ENCODE assay signal across 27 mouse cellular contexts in the genomic region with DNA sequence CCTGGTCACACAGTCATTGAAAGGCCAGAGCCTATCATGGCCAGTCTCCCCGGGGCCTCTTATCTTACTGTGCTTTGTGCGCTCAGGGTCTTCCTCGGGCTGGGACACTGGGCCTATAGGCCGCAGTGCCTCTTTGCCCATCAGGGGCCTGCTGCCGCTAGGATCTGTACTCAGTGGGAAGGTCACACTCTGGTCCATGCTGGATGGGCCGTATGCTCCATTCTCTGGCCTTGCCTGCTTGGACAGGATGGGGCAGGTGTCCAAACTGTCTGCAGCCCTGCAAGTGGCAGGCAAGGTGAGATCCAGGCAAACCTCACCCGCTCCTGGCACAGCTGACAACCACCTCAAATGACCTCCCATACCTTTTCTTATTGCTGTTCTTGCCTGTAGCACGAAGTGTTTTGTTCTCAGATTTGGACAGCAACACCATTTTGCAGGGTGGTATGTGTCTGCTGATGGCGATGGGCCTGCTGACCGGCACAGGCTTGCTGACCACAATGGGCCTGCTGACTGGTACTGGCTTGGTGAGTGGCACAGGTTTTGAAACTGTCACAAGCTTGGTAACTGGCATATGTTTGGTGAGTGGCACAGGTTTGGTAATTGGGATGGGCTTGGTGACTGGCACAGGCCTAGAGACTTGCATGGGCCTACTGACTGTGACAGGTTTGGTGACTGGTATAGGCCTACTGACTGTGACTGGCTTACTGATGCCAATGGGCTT. TPM values are rescaled to one million over a fixed set of nuclear protein-coding genes. Genes with fewer than 3 reads are reported as not detected.
A peak's percentile ranks its signal among the peaks of the same experiment; 100 is the strongest.
DNase-seq lines count a peak whose midpoint lies in the region; ATAC-seq and TF ChIP-seq lines count a peak whose summit lies in the region.
"Had no signal": no experiment of that assay in that cellular context is flagged by ENCODE, and none has a peak within 500 bp of the region (broad histone marks: within the 10 kb centered on the region; RNA-seq: fewer than 3 reads in every experiment).

No protein-coding gene starts in this region.

- peaks cover 9% of the 10 kb centered on the region; the same call in 1 of the 2 replicates for H3K4me1 ChIP-seq in intestine, embryonic 14.5 days (replicated peaks; ENCODE audit: control insufficient read depth, insufficient read depth, low read length)
- peaks cover 5% of the 10 kb centered on the region; the same call in 1 of the 2 replicates for H3K4me1 ChIP-seq in intestine, postnatal 0 days (replicated peaks; ENCODE audit: control insufficient read depth, insufficient read depth, low read length)

- H3K4me2 ChIP-seq in intestine, embryonic 14.5 days (ENCODE audit: low read length) = no peak overlapping the region
- no peak overlapping the region for H3K4me2 ChIP-seq in intestine, postnatal 0 days (replicated peaks; ENCODE audit: low read depth)
- H3K4me2 ChIP-seq: embryonic facial prominence, embryonic 15.5 days; forebrain, embryonic 15.5 days; heart, embryonic 15.5 days; hindbrain, embryonic 14.5 days; liver, embryonic 13.5 days; midbrain, embryonic 12.5 days had no signal

- WGBS in intestine, embryonic 14.5 days = 94% methylated on average over 10 of the region's 10 CpGs
- 93% methylated on average over 10 of the region's 10 CpGs for WGBS in intestine, postnatal 0 days

- H3K4me3 ChIP-seq in intestine, embryonic 14.5 days (ENCODE audit: low read depth, low read length) = no peak overlapping the region
- H3K4me3 ChIP-seq in intestine, postnatal 0 days (ENCODE audit: low read depth, low read length) = no peak overlapping the region
- H3K4me3 ChIP-seq: embryonic facial prominence, embryonic 15.5 days; forebrain, embryonic 15.5 days; heart, embryonic 15.5 days; left cerebral cortex, adult 2 months; liver, embryonic 13.5 days; midbrain, embryonic 12.5 days had no signal

- TF ChIP-seq CTCF in intestine, postnatal 0 days (IDR thresholded peaks at IDR 0.05; ENCODE audit: low read depth) = no peak

- peaks cover 66% of the 10 kb centered on the region for H3K36me3 ChIP-seq in intestine, embryonic 14.5 days (ENCODE audit: control insufficient read depth, insufficient read depth, low read length)
- peaks cover 62% of the 10 kb centered on the region for H3K36me3 ChIP-seq in intestine, postnatal 0 days (ENCODE audit: control insufficient read depth, insufficient read depth)

- no peak overlapping the region for H3K9ac ChIP-seq in intestine, embryonic 14.5 days (ENCODE audit: low read length)
- no peak overlapping the region for H3K9ac ChIP-seq in intestine, postnatal 0 days (ENCODE audit: low read depth, low read length)
- H3K9ac ChIP-seq: embryonic facial prominence, embryonic 15.5 days; forebrain, embryonic 15.5 days; heart, embryonic 15.5 days; hindbrain, embryonic 14.5 days; liver, embryonic 13.5 days; midbrain, embryonic 12.5 days had no signal

- no peaks in the 10 kb centered on the region for H3K9me3 ChIP-seq in intestine, embryonic 14.5 days (ENCODE audit: control insufficient read depth, low read length)
- H3K9me3 ChIP-seq in intestine, postnatal 0 days (ENCODE audit: control insufficient read depth) = no peaks in the 10 kb centered on the region
- H3K9me3 ChIP-seq: embryonic facial prominence, embryonic 15.5 days; forebrain, embryonic 15.5 days; heart, embryonic 15.5 days; liver, embryonic 13.5 days; midbrain, embryonic 12.5 days had no signal

- H3K27me3 ChIP-seq in intestine, embryonic 14.5 days (replicated peaks; ENCODE audit: control insufficient read depth, insufficient read depth, low read length) = no peaks in the 10 kb centered on the region
- no peaks in the 10 kb centered on the region for H3K27me3 ChIP-seq in intestine, postnatal 0 days (replicated peaks; ENCODE audit: control insufficient read depth, insufficient read depth, low read length)
- H3K27me3 ChIP-seq: embryonic facial prominence, embryonic 15.5 days; forebrain, embryonic 15.5 days; heart, embryonic 15.5 days; liver, embryonic 13.5 days; midbrain, embryonic 12.5 days had no signal

- ATAC-seq in intestine, embryonic 14.5 days (replicated peaks; ENCODE audit: low FRiP score, low TSS enrichment, low read depth) = no peak
- ATAC-seq in intestine, postnatal 0 days = no peak
- ATAC-seq: activated CD4-positive, CD25-positive, alpha-beta regulatory T cell, adult 4 months; forebrain, embryonic 15.5 days; inflammation-experienced regulatory T-cells, adult 6 months had no signal

- peak; percentile 3 for DNase-seq in adrenal gland, postnatal 14 days
- no peak for DNase-seq in adrenal gland, postnatal 4 days (ENCODE audit: low spot score in 2 of 2)
- DNase-seq in cerebellum, postnatal 25 days = peak; percentile 40 to 59
- no peak for DNase-seq in cerebellum, adult 11 months
- peak; percentile 37 for DNase-seq in intestine, embryonic 14.5 days (ENCODE audit: low spot score)
- peak; percentile 11 to 57 for DNase-seq in spleen, postnatal 4 days (ENCODE audit: low spot score in 2 of 2)
- no peak for DNase-seq in spleen, postnatal 14 days (ENCODE audit: low spot score in 2 of 2)
- DNase-seq: adrenal gland, adult 8-10 months; embryo, embryonic 11 days; gastrocnemius, postnatal 14 days; kidney, adult 8-10 months; lung, adult 2 months; lung, postnatal 14 days; right cerebral cortex, postnatal 14 days; spleen, adult 18-20 months; thymus, adult 18-20 months; thymus, postnatal 36 days had no signal

- no peak overlapping the region for H3K27ac ChIP-seq in intestine, embryonic 14.5 days (ENCODE audit: low read depth)
- no peak overlapping the region for H3K27ac ChIP-seq in intestine, postnatal 0 days (ENCODE audit: low read depth, low read length)
- H3K27ac ChIP-seq: embryonic facial prominence, embryonic 15.5 days; forebrain, embryonic 15.5 days; heart, embryonic 15.5 days; hindbrain, embryonic 14.5 days; left cerebral cortex, adult 2 months; liver, embryonic 13.5 days; midbrain, embryonic 12.5 days had no signal

RNA-seq across cellular contexts. Expression of a gene that starts 2.5 kb away (rescaled TPM):
- 59.4 and 60.0 TPM in 2 replicates for total RNA-seq in adrenal gland, postnatal 14 days (2021)
- 10 to 100 TPM; 72.3 to 73.4 TPM for total RNA-seq in adrenal gland, postnatal 4 days (2021)
- 53.6 and 59.9 TPM in 2 replicates for polyA plus RNA-seq in intestine, embryonic 14.5 days (2014; fragmentation: Nextera tagmentation; extraction: Ambion mirVana)
- 30.6 and 33.9 TPM in 2 replicates for polyA plus RNA-seq in intestine, postnatal 0 days (2015; fragmentation: Nextera tagmentation; extraction: Ambion mirVana)

RNA-seq across cellular contexts. Expression of a gene that starts 3.4 kb away (rescaled TPM):
- 57.3 and 67.7 TPM in 2 replicates for total RNA-seq in adrenal gland, postnatal 14 days (2021)
- total RNA-seq in adrenal gland, postnatal 4 days (2021) = 100 to 1,000 TPM; 141 to 143 TPM
- 35.0 TPM in 2 replicates for polyA plus RNA-seq in intestine, embryonic 14.5 days (2014; fragmentation: Nextera tagmentation; extraction: Ambion mirVana)
- 13.0 and 16.2 TPM in 2 replicates for polyA plus RNA-seq in intestine, postnatal 0 days (2015; fragmentation: Nextera tagmentation; extraction: Ambion mirVana)

RNA-seq across cellular contexts. Expression of a gene that starts 4.5 kb away (rescaled TPM):
- total RNA-seq in adrenal gland, postnatal 14 days (2021) = 68.8 and 77.5 TPM in 2 replicates
- total RNA-seq in adrenal gland, postnatal 4 days (2021) = 100 to 1,000 TPM; 106 to 113 TPM
- 62.8 and 65.1 TPM in 2 replicates for polyA plus RNA-seq in intestine, embryonic 14.5 days (2014; fragmentation: Nextera tagmentation; extraction: Ambion mirVana)
- 49.4 and 60.2 TPM in 2 replicates for polyA plus RNA-seq in intestine, postnatal 0 days (2015; fragmentation: Nextera tagmentation; extraction: Ambion mirVana)

RNA-seq across cellular contexts. Expression of a gene that starts 9.8 kb away (rescaled TPM):
- total RNA-seq in adrenal gland, postnatal 14 days (2021) = 8.5 and 11.8 TPM in 2 replicates
- 10 to 100 TPM; 23.8 to 25.5 TPM for total RNA-seq in adrenal gland, postnatal 4 days (2021)
- 25.4 and 26.4 TPM in 2 replicates for polyA plus RNA-seq in intestine, embryonic 14.5 days (2014; fragmentation: Nextera tagmentation; extraction: Ambion mirVana)
- polyA plus RNA-seq in intestine, postnatal 0 days (2015; fragmentation: Nextera tagmentation; extraction: Ambion mirVana) = 18.5 and 18.8 TPM in 2 replicates

Comparison
In these comparisons a context has a peak if more than half of its experiments do, and no peak if none do; other contexts are left out.
1. DNase-seq: peak in adrenal gland, postnatal 14 days (single experiment), cerebellum, postnatal 25 days (2 of 2), intestine, embryonic 14.5 days (single experiment) and spleen, postnatal 4 days (2 of 2); none in adrenal gland, postnatal 4 days (0 of 2), cerebellum, adult 11 months (single experiment) and spleen, postnatal 14 days (0 of 2).